Mouse (Mus musculus) thymus, postnatal 0 days (tissue): ENCODE data around the gene Gm11032. TPM values are rescaled to one million over a fixed set of nuclear protein-coding genes. Genes with fewer than 3 reads are reported as not detected.
"Not testable (repeated sequence)": the region's sequence is repeated elsewhere in the genome, so short reads cannot be mapped to it uniquely, and the experiment has no call there.

Experiments
- DNase-seq: peaks from one replicate; pipeline ENCODE4 v3.0.0-alpha.2; 2015; ENCODE audit warnings: low spot score
- polyA plus RNA-seq: library from polyadenylated mRNA; unstranded; fragments of >200 nt; fragmentation: Nextera tagmentation; extraction: Ambion mirVana; gene quantifications from 2 replicates; pipeline ENCODE4 v1.2.1, GENCODE M21; 2015

The Gm11032 gene
- polyA plus RNA-seq, 1 experiment from 2014 or later: not detected

DNA sequence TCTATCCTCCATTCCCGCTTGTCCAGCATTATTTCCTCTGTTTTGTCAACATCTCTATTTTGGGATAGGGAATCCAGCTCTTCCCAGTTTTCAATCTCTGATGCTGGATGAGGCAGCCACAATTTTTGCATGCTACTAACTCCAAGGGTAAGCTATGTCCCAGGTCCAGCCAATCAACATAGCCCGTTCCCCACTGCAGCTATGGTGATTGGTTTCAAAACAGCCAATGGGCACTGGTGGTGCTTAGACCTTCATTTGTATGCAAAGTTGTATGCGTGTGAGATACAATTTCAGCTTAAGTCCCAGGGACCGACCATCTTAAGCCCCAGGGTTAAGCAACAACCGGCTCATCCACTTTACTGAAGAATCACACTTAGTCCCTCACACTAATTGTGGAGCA lies 3.1 kb downstream of the Gm11032 start:
- DNase-seq: no peak

DNA sequence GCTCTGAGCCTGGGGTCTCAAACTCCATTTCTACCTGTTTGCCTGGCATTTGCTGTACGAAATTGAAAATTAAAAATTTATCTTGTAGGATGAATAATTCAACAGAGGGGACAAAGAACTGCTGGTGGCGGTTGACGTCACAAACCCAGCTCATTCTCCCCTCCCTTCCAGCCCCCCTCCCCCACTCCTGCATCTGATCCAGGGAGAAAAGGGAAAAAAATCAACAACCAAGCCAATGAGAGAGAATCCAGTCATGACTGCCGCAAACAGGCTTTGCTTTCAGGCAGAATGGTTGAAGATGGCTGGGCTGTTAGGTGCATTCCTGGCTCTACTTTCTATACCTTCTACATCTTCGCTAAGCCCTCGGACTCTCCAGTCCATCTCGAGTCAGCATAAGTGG lies 6.1 kb downstream of the Gm11032 start:
- DNase-seq: no peak

DNA sequence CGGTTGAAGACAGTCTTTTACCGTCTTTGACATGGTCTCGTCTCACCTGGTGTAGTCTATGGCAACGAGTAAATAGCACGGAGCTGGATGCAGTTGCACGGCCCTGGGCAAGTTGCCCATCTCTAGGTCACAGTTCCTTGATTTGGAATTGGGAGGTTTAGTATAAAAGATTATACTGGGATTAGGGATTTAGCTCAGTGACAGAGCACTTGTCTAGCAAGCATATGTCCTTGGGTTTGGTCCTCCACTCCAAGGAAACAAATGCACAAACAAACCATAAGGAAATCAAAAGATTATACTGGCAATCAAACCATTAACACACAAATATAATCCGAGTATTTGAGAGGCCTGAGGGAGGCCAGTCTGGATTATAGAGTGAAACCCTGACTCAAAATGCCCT lies 7.8 kb downstream of the Gm11032 start:
- DNase-seq: no peak

DNA sequence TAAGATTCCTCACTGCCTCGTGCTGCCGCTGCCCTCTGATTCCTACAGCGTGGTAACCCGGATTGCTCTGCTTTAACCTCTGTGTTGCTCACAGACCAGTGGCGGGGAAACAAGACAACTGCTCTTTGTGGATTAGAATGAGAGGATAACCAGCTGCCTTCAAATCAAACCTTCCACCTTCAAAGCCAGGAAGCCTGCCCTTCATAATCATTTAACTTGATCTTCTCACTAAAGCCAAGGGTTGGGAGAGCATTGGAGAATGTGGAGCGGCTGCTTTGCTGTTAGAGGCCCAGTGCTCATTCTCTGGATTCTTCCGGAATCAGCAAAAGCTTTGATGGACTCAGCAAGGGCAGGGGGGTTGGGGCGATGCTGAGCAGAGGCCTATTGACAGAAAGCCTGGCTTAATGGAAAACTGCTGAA lies 10.0 kb downstream of the Gm11032 start:
- DNase-seq: no peak

DNA sequence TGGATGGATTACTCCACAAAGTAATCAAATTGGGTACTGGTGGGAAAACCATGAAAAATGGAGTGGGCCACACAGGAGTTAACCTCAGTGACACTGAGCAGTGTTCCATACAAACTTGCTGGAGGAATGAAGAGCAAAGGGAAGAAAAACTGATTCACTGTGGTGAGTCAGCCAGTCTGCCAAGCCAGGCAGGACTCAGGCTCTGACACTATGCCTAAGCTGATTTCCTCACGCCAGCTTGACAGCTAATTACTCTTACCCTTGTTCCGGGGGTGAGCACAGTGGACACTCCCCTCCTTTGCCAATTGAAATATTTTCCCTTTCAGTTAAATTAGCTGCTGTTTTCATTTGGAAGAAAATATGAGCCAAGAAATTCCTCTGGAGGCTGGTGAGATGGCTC lies 13.6 kb downstream of the Gm11032 start:
- DNase-seq: no peak

DNA sequence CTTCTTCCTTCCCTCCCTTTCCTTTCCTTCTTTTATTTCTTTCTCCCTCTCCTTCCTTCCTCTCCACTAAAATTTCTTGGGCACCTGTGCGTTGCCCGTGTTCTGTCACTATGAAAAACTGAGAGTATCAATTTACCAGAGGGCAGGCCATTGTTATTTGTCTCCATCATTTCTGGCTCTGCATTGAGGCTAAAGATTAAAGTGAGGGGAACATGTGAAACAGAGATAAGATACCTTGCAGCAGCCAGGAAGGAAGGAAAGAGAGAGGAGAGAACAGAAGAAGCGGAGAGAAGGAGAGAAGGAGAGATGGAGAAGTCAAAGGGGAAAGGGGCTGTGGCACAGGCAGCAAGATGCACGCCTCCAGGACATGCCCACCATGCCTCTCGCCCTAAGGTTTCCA lies 14.5 kb downstream of the Gm11032 start:
- DNase-seq: no peak

DNA sequence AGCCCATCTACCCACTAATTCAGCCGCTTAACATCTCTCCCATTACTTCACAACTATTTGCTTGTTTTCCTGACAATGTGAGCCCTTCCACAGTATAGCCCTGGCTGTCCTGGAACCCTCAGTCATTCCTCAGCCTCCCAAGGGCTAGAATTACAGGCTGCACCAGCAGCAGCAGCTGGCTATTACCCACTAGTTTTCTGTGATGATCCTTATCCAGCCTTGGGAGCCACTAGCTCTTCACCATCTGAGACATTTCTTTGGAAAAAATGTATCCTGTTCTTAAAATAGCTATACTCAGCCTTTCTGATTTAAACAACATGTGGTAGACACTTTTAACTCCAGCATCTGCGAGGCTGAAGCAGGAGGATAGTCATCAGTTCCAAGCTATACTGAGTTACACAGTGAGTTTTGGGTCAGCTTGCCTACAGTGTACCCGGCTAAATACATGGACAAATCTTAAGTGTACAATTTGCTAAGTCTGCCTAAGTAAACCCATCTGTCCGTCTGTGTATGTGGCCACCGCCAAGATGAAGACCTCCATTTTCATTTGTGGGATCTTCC lies 17.0 kb downstream of the Gm11032 start:
- no peak for DNase-seq

DNA sequence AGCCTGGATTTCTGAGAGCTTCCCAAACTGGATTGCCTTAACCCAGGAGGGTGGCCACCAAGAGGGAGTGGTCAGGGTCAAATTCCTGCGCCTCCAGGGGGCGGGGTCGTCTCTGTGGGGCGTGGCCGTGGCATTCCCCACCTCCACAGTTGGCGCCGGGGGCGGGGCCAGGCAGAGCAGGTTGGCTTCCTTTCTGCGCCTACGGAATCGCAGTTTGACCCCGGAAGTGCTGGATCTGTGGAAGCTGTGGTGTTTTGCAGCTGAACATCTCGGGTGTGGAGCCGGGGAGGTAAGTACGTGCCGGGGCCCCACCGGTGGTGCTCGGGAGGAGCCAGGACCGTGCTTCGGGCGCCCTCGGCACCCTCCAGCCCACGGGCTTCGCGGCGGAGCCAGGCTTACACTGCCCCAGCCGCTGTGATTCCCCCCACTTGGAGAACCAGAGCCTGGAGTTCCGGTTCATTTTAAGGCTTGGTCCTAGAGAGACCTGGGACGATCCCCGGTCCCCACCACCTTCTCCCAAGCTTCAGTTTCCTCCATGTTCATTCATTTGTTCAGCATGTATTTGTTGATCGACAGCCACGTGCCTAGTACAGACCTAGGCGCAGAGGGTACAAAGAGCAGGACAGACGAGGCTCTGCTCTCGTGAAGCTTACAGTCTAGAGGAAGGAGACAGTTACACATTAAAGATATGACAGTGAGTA lies 17.8 kb downstream of the Gm11032 start, which contains the start of gene Ascc2:
Ascc2 (plus strand) TSS at position 214 of the 701 bp plus-strand sequence.
- DNase-seq: peak; percentile 88

DNA sequence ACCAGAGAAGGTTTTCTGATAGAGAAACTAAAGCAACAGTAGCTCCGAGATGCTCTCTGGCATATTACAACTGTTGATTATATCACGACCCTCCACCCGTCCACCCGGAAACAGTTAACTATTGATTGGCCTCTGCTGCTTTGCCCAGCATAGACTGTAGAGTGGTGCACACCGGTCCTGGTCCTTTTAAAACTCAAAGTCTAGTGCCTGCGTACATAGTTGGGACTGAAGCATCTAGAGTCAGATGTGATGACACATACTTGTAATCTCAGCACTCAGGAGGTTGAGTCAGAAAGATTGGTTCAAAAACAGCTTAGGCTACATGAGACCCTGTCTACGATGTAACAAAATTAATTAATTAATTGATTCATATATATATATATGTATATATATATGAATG lies 18.4 kb downstream of the Gm11032 start:
- DNase-seq: no peak

DNA sequence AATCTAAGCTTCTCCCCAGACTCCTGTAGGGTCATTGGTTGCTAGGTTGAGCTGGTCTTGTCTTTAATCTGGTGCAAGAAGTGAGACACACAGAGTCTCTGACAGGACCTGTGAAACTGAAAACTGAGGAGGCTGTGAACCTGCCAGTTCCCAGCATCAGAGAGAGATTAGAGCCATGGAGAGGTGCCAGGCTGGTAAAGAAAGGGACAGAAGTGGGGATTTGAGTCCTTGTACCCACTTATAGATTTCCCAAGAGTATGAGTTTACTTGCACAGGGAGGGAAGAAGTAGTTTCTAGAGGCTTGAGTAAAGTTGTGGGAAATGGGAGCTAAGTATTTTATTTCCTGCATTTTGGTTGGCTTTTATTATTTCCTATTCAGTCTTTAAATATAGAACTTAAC lies 21.3 kb downstream of the Gm11032 start:
- no peak for DNase-seq

DNA sequence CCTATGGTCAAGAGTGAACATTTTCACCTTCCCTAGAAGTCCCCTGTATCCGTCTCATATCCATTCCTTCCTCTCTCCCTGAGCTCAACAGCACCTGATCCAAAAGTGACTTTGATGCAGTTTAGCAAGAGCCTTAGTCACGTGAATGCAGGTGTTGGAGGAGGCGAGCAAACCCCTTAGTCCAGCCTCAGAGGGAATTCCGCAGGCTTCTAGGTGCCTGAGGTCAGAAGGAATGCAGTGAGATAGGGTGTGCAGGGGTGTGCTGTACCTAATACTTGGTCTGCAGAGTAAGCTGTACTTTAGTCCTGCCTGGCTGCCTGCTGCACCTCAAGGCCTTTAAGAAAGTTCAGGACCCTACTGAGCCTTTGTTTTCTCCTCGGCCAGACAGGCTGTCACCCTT lies 23.9 kb downstream of the Gm11032 start:
- no peak for DNase-seq

DNA sequence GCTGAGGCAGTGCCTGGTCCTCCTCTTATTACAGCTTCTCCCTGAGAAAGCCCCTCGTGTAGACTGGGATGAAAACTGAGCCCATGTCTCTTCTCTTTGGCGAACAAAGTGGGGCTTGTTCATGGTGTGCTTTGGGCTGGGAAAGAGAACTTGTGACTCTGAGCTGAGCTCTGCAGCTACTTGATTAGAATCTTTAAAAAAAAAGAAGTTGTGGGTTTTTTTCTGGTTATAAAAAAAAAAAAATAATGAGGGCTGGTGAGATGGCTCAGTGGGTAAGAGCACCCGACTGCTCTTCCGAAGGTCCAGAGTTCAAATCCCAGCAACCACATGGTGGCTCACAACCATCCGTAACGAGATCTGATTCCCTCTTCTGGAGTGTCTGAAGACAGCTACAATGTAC lies 25.3 kb downstream of the Gm11032 start:
- DNase-seq: not testable (repeated sequence)

DNA sequence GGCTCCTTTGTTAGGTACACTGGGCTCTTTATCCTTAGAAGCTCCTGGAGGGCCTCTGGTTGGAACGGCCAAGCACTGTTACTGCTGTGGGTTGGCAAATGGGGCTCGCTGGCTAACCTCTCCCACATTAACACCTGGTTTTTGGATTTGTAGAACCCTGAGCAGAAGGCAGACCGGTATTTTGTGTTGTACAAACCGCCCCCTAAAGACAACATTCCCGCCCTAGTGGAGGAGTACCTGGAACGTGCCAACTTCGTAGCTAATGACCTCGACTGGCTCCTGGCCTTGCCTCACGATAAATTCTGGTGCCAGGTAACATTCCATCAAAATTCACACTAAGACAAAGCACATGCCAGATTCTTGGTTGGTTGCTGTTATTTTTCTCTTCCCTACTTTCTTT lies 26.5 kb downstream of the Gm11032 start:
- DNase-seq: no peak

DNA sequence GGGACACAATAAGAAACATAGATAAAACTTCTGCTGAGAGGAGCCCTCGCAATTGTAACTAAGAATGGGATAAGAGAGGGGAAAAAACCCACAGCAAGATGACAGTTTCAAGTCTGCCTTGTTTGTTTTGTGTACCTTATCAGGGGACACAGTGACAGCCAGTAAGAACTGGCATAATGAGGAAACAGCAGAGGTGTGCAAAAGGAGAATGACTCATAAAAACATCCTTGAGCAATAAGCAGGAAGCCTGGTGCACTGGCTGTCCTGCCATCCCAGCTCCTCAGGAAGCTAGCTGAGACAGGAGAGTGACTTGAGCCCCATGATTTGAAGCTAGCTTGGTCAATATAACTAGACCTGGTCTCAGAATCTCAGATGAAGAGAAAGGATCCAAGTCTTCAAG lies 40.0 kb downstream of the Gm11032 start:
- no peak for DNase-seq

DNA sequence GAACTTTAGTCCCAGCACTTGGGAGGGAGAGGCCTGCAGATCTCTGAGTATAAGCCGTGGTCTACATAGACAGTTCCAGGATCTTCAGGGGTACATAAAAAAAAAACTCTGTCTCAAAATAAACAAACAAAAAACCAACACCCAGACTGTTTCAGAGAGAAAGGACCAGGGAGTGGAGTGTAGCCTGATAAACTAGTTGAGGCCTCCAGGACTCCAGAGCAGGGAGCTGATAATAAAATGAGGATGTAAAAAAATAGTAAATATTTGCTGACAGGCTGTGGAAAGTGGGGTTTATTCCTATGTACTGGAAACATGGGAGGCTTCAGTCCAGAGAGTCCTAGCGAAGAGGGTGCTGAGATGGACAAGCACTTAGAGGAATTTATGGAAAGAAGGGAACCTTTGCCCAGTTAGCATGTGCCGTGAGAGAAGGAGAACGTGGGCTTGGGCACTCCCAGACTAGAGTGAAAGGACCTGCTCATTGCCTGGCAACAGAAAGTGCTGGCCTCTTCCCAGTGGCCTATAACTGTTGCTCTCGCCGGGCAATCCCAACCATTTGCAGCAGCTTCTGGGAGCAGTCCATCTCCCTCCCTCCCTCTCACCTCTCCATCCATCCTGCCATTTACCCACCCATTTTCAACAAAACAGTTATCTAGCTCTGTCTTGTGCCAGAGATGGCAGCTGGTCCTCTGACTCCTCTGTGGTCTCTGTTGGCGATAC lies 40.6 kb downstream of the Gm11032 start:
- no peak for DNase-seq

DNA sequence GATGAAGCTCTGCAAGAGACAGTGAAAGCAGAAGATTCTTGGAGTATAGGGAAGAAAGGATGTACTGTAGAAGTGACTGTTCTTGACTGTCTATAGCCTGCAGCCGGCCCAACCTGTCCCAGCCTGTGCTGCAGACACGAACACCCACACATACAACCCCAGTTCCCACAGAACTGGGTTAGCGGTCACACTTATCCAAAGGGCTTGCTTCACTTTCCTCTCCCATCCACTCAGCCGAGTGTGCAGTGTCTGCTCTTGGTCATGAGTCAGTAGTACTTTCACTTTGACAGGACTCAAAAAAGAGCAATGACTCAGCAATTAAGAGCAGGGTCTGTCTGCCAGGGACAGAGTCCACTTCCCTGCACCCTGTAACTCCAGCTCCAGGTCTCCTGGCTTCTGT lies 41.5 kb downstream of the Gm11032 start:
- no peak for DNase-seq

DNA sequence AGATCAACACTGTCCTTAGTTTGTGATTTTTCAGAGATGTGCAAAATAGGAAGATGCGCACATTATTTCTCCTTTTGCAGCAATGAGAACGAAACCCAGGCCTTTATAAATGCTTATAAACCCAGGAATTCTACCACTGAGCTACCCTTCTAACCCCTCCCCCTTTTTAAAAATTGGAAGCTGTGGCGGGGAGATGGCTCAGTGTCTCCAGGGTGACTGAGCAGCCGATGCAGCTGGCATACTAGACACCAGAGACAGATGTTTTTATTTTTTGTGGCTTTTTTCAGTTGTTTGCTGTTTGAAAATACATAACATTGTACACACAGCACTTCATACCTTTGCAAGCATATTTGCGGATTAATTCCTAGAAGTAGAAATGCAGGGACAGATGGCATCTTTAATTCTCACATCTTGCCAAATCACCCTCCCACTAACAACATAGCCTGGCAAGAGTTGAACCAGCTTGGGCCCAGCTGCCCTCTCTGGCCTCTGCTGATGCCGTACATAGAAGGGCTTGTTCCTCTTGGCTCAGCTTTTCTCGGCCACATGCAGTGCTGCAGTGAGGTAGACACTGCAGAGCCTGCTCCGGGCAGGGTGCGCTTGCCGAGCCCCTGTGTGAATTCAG lies 42.1 kb downstream of the Gm11032 start:
- DNase-seq: no peak

DNA sequence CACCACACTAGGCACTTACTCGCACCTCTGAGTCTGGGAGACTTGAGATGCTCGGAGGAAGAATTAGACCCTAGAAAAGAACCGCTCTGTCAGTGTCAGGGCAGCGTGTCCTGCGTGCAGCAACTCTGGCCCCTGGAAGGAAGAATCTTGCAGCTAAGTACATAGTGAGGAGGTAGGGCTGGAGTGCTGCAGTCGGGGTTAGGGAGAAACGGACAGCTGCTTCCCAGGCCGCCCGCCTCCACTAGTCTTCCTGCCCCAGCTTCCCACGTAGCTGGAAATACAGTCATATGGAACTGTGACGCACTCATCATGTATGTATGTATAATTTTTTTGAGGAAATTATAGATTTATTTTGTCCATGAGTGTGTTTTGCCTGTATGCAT lies 42.6 kb downstream of the Gm11032 start:
- no peak for DNase-seq
